Mouse (Mus musculus) layer of hippocampus, adult 18-20 months (tissue): ENCODE measurements around the gene Rnf227. TPM values are rescaled to one million over a fixed set of nuclear protein-coding genes. Genes with fewer than 3 reads are reported as not detected.

Source experiments
- DNase-seq, 2 experiments: peaks; one replicate each; pipeline ENCODE4 v3.0.0; 2022; ENCODE audit warnings: low spot score in 2 of 2
- total RNA-seq, 2 experiments: library from RNA; stranded (reverse); gene quantifications; 2 replicates each; pipeline ENCODE4 v1.2.3; 2021

Gene Rnf227
- total RNA-seq, 2 experiments from 2014 or later = 124 to 132 TPM

GRCm38 (mm10) chr11:69328517-69328916, 11.7 kb upstream of the Rnf227 start:
- DNase-seq = no peak

- DNase-seq = no peak
These were observed 9.1 kb upstream of the Rnf227 start for GRCm38 (mm10) chr11:69331152-69331551.

GRCm38 (mm10) chr11:69331929-69332405, 8.3 kb upstream of the Rnf227 start:
- peak; percentile 74 to 81 for DNase-seq

DNA sequence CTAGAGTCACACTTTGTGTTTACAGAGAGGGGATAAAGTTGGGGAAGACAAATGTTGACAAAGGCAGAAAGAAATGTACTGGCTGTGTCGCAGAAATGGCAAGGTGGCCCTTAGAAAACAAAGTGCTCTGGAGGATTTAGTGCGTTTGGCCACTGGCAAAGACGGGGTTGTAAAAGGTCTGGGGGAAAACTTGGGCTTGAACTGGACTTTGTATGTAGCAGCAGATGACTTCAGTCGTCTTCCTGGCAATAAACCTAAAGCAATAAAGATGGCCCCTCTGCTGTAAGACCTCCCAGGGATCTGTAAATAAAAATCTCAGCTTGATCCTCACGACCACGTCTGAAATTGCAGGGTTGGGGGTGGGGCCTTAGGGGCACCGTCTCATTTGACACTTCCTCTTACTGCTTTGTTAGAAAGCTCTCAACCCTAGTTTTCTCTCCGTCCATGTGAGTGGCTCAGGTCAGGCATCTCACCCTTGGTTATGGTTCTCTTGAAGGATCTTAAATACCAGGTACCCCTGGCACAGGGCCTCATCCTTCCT, 7.5 kb upstream of the Rnf227 start:
- DNase-seq = no peak

- no peak for DNase-seq
These were observed 6.3 kb upstream of the Rnf227 start for GRCm38 (mm10) chr11:69333922-69334321.

- DNase-seq = no peak
These were observed 5.5 kb upstream of the Rnf227 start for GRCm38 (mm10) chr11:69334796-69335195.

DNA sequence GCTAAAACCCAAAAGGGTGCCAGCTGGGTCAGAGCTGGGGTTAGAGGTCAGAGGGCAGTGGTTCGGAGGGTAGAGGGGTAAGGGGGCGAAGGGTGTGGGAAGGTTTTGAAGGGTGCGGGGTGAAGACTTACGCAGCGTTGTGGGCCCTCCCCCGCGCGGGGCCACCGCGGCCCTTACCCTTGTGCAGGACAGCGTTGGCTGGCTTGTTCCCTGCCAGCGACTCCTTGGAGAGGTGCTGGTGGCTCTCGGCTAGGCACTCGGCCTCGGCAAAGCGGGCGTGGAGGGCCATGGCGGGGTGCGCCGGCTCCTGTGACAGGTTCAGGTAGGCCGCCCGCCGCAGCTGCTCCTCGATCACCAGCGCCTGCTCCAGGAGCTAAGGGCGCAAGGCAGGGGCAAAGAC, 6.2 kb downstream of the Rnf227 start:
- DNase-seq = no peak

DNA sequence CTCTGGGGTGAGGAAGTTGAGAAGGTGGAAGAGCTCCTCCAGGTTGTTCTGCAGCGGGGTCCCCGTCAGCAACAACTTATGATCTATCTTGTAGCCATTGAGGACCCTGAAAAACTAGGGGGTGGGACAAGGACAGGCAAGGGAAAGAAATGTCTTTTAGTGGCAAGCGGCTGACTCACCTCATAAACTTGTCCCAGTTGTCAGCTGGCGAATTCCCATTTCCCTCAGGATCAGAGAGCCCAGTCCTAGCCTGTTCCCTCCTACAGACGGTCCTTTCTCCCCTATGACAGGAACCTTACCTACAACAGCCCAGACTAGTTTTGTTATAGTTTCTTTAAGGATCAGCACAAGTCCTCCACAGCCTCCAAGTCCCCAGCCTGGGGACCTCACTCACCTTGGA, 16.3 kb downstream of the Rnf227 start:
- DNase-seq = no peak

GRCm38 (mm10) chr11:69357690-69358089, 17.4 kb downstream of the Rnf227 start:
- DNase-seq = no peak

DNA sequence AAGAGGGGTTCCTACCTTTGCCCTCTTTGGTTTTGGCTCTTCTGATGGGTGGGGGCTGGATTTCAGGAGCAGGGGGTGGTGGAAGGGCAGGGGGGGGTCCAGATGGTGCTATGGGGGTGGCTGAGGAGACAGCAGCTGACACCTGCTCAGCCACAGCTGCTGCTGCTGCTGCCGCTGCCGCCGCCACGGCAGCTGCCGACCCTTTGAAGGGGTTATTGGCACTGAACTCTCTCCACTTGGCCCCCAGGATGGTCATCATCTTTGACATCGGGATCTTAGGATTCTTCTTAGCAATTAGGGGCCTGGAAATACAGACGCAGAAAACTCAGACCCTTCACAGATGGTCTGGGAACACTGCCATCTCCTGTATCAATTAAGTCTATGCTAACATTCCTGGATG, 21.8 kb downstream of the Rnf227 start:
- no peak for DNase-seq

GRCm38 (mm10) chr11:69362479-69362878, 22.2 kb downstream of the Rnf227 start:
- no peak for DNase-seq

- DNase-seq = no peak
These were observed 24.1 kb downstream of the Rnf227 start for GRCm38 (mm10) chr11:69364376-69364775.

DNA sequence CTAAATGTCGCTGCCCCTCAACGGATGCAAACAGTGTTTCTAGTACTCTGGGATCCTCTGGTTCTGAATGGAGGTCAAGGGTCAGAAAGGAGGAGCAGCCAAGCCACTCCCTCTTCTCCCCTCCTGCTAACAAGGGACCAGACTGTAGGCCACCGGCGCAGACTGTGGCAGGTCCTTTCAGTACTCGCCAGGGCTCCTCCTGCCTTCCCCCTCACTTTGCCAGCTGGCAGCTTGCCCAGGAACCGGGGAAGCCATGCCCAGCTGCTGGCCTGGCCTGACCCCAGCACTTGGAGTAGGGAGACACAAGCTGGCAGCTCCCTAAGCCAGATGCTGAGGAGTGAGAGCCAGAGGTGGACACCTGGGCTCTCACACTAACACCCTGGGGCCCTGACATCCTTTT, 24.6 kb downstream of the Rnf227 start:
- peak; percentile 85 to 87 for DNase-seq

- DNase-seq = no peak
These were observed 25.5 kb downstream of the Rnf227 start for GRCm38 (mm10) chr11:69365722-69366121.

DNA sequence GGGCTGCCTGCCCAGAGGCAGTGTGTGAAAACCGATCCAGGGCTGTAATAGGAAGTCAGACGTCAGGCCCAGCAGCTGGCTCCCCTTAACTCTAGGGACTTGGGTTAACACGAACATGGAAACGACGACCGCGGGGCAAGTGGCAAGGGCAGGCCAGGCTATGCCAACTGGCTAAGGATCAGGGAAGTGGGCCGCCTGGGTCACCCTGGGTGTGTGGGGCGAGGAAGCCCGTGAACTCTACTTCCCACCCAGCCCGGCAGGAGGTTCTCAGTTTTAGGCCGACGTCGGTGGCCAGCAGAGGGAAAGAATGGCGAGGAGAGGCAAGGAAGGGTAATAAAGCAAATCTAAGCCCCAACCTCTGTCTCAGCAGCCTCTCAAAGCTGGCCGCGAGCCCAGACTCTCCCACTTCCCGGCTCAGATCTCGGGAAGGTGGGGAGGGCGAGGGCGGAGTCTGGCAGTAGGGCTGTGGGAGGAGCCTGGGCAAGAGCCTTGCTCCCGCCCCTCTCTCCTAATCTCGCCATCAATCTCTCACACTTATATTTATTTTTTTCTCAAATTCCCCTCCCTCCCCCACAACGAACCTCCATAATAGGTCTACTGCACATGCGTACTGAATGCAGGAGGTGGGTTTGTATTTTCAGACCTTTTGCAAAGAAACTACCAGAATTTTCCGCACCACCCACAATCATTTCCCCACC, 26.0 kb downstream of the Rnf227 start:
- DNase-seq = peak; percentile 95 to 96

GRCm38 (mm10) chr11:69366855-69367615, 26.8 kb downstream of the Rnf227 start:
- DNase-seq = no peak

DNA sequence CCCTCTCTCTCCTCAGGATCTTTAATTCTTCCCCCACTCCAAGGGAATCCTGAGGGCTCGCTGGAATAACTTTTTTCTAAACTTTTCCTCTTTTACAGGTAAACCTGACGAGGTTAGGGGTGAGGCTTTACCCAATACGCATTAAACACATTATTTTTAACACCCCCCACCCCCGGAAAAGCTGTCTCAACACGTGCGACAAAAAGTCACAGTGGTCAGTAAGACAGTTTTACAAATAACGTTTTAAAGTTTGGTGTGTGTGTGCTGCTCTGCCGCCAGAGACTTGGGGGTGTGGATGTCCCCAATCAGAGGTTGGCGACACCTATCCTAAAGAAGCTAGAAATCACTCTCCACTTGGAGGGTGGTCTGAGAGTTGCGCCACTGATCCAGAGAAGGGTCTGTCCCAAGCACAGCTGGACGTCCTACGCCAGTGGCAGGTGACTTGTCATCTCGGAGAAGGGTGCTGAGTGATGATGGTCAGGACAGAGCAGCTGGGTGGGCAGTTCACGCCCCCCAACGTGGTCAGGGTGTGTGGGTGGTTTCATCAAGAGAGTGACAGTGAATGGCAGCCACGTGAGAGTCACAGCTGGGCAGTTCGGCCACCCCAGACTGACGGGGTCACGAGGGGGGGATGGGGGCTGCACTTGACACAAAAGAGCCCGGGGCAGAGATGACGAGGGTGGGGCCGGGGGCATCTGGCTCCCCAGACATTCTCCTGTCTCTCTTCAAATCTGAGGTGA, 27.5 kb downstream of the Rnf227 start:
- DNase-seq = peak in 1 of 2 experiments; percentile 21

- DNase-seq = peak in 1 of 2 experiments; percentile 14
These were observed 28.3 kb downstream of the Rnf227 start for GRCm38 (mm10) chr11:69368356-69369214.

DNA sequence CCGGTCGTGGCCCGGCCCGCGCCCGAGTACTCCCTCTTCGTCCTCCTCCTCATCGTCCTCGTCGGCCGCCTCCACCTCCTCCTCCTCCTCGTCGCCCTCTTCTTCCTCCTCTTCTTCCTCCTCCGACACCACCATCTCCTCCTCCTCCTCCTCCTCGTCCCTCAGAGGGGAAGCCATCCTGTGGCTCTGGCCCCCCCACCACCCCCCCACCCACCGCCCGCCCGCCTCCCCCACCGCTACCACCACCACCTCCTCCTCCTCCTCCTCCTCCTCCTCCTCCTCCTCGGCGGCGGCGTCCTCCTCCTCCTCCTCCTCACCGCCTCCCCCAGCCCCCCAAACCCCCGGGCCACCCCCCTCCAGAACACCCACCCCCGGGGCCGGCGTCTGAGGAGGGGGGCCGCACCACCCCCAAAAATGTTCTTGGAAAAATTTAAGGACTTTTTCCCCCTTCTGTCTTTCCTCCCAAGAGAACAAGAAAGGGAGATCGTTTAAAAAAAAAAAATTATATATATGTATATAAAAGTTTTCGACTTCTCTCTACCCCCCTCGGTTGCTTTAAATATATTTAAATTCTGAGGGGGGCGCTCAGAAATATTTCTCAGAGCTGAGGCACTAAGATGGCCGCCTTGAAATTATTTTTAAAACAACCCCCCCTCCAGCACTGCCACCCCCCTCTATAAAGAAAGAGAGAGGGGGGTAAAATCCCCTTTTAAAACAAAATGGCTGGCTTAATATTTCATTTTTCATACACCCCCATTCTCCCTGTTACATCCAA, 29.1 kb downstream of the Rnf227 start, which contains the start of gene Chd3:
Gene Chd3, minus strand, starts transcription at position 192 of the 775 bp plus-strand sequence.
- no peak for DNase-seq
